Mouse (Mus musculus) limb, embryonic 10.5 days (tissue): ENCODE data around the gene Ly6g6c. TPM values are rescaled to one million over a fixed set of nuclear protein-coding genes. Genes with fewer than 3 reads are reported as not detected.

Experiments
- DNase-seq: peaks from one replicate; pipeline ENCODE4 v3.0.0-alpha.2; 2017; ENCODE audit warnings: low spot score
- H3K27ac ChIP-seq: fragments of 300-500 bp; sonication (generic); 2 replicates; pipeline ENCODE4 v1.5.1; 2016; ENCODE audit warnings: mild to moderate bottlenecking
- H3K27me3 ChIP-seq: fragments of 300-500 bp; sonication (generic); 2 replicates; pipeline ENCODE4 v1.6.1; 2016; ENCODE audit warnings: low read depth, mild to moderate bottlenecking; ENCODE audit not compliant: poor library complexity, severe bottlenecking
- H3K36me3 ChIP-seq: fragments of 300-500 bp; sonication (generic); 2 replicates; pipeline ENCODE4 v1.6.1; 2016; ENCODE audit warnings: mild to moderate bottlenecking, moderate library complexity
- H3K4me1 ChIP-seq: fragments of 300-500 bp; sonication (generic); 2 replicates; pipeline ENCODE4 v1.6.1; 2016
- H3K4me3 ChIP-seq: fragments of 300-500 bp; sonication (generic); 2 replicates; pipeline ENCODE4 v1.5.1; 2016; ENCODE audit warnings: mild to moderate bottlenecking, moderate library complexity
- H3K9me3 ChIP-seq: fragments of 300-500 bp; sonication (generic); replicated peaks from 2 replicates; pipeline ENCODE4 v1.6.1; 2016; ENCODE audit warnings: mild to moderate bottlenecking
- WGBS: fragments of 180-500 bp; shearing (Covaris S2); methylation state at CpG from one replicate; pipeline ENCODE4 v1.1.7; 2016; 5-methylcytosine and 5-hydroxymethylcytosine counted together
- polyA plus RNA-seq: library from polyadenylated mRNA; unstranded; fragments of >200 nt; fragmentation: Nextera tagmentation; extraction: Ambion mirVana; gene quantifications from 2 replicates; pipeline ENCODE4 v1.2.1, GENCODE M21; 2016

Ly6g6c gene
- polyA plus RNA-seq, 1 experiment from 2014 or later, result not detected

DNA sequence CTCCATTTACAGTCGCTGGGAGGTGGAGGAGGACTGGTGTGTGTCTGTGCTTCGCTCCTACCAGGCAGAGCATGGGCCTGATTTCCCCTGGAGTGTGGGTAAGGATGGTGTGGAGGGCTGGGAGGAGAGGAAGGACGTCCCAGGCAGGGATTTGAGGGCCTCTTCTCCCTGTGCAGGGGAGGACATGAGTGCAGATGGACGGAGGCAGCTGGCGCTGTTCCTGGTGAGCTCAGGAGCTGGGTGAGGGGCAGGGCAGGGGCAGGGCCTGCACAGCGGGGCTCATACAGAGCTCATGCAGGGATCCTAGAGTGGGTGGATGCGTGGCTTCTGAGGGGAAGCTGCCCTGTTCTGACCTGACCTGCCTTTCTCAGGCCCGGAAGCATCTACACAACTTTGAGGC lies 37.1 kb downstream of the Ly6g6c start:
- Histone ChIP-seq H3K9me3 (no peaks in the 10 kb centered on the region), H3K27ac (no peak overlapping the region), H3K4me1 (peaks cover 8% of the 10 kb centered on the region; the same call in 1 of the 2 replicates), H3K36me3 (peaks cover 70% of the 10 kb centered on the region), H3K4me3 (no peak overlapping the region), H3K27me3 (no peaks in the 10 kb centered on the region)
- WGBS, result 79% methylated on average over 8 of the region's 8 CpGs
- DNase-seq, result no peak

DNA sequence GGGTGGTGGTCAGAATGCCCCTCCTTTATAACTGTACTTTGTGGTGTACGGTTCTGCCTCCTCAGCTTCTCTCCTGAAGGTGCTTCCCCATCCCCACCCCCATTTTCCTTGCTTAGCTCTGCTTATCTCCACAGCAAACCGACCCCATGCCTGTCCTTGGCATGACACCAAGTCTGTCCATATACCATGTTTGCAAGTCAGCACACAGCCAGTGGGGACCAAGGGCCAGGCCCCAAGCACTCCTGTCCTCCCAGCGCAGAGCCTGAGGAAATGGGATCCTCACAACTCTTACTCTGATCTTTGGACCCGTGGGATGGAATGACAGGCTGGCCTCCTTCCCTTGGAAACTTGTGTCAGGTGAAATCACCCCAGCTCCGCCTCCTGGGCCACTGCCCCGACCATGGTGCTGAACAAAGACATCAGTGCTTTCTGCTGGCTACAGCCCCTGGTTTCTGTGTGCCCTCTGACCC lies 38.1 kb downstream of the Ly6g6c start:
- H3K36me3 ChIP-seq, result peaks cover 61% of the 10 kb centered on the region
- H3K9me3 ChIP-seq, result no peaks in the 10 kb centered on the region
- H3K4me1 ChIP-seq, result peaks cover 8% of the 10 kb centered on the region; the same call in 1 of the 2 replicates
- no peak overlapping the region for H3K27ac ChIP-seq
- DNase-seq, result no peak
- WGBS, result 72% methylated on average over 6 of the region's 6 CpGs
- no peaks in the 10 kb centered on the region for H3K27me3 ChIP-seq
- H3K4me3 ChIP-seq, result no peak overlapping the region

DNA sequence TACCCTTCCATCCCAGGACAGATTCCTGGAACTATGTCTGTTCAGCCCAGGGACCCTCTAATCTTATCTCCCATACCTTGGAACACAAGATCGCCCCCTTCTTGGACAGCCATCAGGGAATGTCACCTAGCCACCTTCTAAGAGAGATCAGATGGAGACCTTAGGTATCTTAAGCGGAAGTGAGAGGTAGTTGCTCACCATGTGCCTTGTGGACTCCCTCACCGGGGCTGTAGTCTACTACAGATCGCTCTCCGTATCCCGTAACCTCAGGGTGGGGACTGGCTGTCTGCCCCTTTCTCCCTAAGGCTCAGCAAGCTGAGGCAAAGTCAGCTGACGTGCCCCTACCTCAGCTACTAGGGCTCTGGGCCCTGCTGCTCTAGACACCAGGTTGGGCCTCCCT lies 38.9 kb downstream of the Ly6g6c start:
- Histone ChIP-seq H3K27ac (no peak overlapping the region), H3K27me3 (no peaks in the 10 kb centered on the region), H3K4me3 (no peak overlapping the region), H3K9me3 (no peaks in the 10 kb centered on the region), H3K4me1 (peaks cover 8% of the 10 kb centered on the region; the same call in 1 of the 2 replicates), H3K36me3 (peaks cover 53% of the 10 kb centered on the region)
- WGBS, result 92% methylated on average over 7 of the region's 7 CpGs
- DNase-seq, result no peak

DNA sequence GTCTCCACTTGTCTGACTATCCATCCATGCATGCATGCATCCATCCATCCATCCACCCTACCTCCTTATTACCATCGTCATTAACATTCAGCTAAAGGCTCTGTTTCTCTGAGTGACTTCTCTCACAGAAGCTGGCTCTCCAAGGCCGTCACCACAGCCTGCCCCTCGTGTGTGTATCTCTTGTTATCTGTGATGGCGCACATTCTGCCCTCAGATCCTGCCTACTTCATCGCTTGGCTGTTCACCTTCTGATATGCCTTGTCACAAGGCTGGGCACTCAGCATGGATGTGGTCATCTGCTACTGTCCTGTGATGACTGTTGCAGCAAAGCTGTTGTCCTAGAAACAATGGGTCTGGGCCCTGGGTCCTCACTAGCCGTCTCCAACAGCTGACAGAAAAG lies 39.6 kb downstream of the Ly6g6c start:
- WGBS, result 83% methylated on average over 6 of the region's 6 CpGs
- Histone ChIP-seq H3K4me1 (peaks cover 8% of the 10 kb centered on the region; the same call in 1 of the 2 replicates), H3K27me3 (no peaks in the 10 kb centered on the region), H3K4me3 (no peak overlapping the region), H3K9me3 (no peaks in the 10 kb centered on the region), H3K27ac (no peak overlapping the region), H3K36me3 (peaks cover 47% of the 10 kb centered on the region)
- no peak for DNase-seq

DNA sequence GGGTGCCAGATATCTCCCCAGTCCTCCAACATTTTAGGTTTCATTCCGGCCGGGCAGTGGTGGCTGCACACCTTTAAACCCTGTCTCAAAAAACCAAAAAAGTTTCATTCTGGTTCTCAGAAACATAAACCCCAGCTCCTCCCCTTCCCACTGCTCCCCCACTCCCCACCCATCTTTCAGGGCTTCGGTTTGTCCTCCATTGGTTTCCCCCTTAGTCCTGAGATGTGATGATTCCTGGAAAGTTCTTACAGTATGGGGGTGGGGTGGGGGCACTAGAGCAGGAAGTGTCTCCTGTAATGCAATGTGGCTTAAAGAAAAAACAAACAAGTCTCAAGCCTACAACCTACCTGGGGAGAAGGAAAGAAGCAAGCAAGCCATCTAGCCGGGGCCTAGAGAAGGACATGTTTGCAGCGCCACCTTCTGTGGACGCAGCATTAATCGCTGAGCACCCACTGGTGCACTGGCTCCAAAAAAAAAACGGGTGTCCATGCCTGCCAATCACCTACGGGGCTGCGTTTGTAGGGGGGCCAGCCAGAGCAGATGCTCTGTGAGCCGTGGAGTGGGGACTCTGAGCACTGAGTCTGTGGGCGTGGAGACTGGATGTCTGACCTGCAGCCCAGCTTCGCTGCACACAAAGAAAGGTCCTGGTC lies 40.7 kb downstream of the Ly6g6c start:
- Histone ChIP-seq H3K27me3 (no peaks in the 10 kb centered on the region), H3K4me1 (peaks cover 8% of the 10 kb centered on the region; the same call in 1 of the 2 replicates), H3K27ac (no peak overlapping the region), H3K4me3 (peak overlapping the region; percentile 13; the same call in 1 of the 2 replicates), H3K36me3 (peaks cover 35% of the 10 kb centered on the region), H3K9me3 (no peaks in the 10 kb centered on the region)
- 35% methylated on average over 13 of the region's 13 CpGs for WGBS
- DNase-seq, result peak; percentile 40

DNA sequence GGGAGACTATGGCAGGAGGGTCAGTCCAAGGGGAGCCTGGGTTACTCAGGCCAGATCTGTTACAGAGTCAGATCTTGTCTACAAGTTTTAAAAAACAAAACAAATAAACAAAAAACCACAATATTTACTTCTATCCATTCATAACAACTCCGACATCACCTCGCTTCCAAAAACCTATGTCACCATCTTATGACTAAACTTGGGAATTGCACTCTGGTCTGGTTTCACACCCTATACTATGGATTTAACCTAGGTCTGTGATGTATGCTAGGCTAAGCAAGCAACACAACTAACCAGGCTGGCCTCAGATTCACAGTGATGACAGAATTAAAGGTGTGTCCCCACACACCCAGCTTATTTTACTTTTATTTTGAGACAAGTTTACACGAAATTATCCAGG lies 41.3 kb downstream of the Ly6g6c start:
- WGBS, result 80% methylated on average over 3 of the region's 3 CpGs
- peaks cover 8% of the 10 kb centered on the region; the same call in 1 of the 2 replicates for H3K4me1 ChIP-seq
- H3K4me3 ChIP-seq, result no peak overlapping the region
- no peak for DNase-seq
- no peak overlapping the region for H3K27ac ChIP-seq
- H3K36me3 ChIP-seq, result peaks cover 29% of the 10 kb centered on the region
- no peaks in the 10 kb centered on the region for H3K27me3 ChIP-seq
- H3K9me3 ChIP-seq, result no peaks in the 10 kb centered on the region

DNA sequence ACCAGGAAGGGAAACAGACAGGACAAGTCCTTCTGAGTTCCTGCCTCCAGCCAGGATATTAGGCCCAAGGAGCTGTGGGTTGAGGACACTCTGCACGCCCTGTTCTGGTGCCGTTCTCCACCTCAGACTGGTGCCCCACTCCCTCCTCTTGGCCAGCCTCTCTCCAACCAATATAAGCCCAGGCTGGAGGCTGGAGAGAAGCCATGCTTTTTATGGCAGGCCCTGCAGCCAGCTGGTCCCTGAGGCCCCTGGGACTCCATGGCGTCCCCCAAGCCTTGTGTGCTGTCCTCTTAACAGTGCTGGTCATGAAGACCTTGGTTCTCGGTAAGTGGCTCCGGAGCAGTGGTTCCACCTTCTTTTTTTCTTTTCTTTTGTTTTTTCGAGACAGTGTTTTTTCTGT lies 42.9 kb downstream of the Ly6g6c start, which contains the start of gene Ly6g5c:
TSS of gene Ly6g5c (plus strand) at position 183 of the 400 bp plus-strand sequence.
- peaks cover 13% of the 10 kb centered on the region for H3K36me3 ChIP-seq
- no peak within 1 kb of the TSS for H3K27ac ChIP-seq
- peaks cover 8% of the 10 kb centered on the region; the same call in 1 of the 2 replicates for H3K4me1 ChIP-seq
- H3K4me3 ChIP-seq, result no peak within 1 kb of the TSS
- 87% methylated on average over 6 of the region's 6 CpGs for WGBS
- H3K9me3 ChIP-seq, result no peaks in the 10 kb centered on the region
- no peak for DNase-seq
- H3K27me3 ChIP-seq, result no peaks in the 10 kb centered on the region

DNA sequence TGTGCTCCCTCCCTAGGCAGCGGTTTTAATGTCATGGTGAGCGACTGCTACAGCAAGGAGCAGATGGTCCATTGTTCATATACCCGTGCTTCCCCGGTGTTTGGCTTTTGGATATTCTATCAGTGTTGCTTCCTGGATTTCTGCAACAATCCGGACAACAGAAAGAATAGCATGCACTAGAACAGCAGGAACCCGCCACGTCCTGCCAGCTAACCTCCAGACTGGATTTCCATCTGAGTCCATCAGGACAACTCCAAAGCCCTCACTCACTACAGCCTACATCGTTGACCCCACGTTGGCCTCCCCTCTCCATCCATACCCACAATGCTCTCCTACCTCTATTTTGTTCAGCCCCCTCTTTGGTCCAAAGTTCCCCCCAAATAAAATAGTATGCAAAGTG lies 46.6 kb downstream of the Ly6g6c start:
- 89% methylated on average over 9 of the region's 9 CpGs for WGBS
- DNase-seq, result no peak
- Histone ChIP-seq H3K36me3 (peaks cover 31% of the 10 kb centered on the region), H3K27ac (no peak overlapping the region), H3K27me3 (no peaks in the 10 kb centered on the region), H3K4me3 (no peak overlapping the region), H3K4me1 (no peaks in the 10 kb centered on the region), H3K9me3 (no peaks in the 10 kb centered on the region)

DNA sequence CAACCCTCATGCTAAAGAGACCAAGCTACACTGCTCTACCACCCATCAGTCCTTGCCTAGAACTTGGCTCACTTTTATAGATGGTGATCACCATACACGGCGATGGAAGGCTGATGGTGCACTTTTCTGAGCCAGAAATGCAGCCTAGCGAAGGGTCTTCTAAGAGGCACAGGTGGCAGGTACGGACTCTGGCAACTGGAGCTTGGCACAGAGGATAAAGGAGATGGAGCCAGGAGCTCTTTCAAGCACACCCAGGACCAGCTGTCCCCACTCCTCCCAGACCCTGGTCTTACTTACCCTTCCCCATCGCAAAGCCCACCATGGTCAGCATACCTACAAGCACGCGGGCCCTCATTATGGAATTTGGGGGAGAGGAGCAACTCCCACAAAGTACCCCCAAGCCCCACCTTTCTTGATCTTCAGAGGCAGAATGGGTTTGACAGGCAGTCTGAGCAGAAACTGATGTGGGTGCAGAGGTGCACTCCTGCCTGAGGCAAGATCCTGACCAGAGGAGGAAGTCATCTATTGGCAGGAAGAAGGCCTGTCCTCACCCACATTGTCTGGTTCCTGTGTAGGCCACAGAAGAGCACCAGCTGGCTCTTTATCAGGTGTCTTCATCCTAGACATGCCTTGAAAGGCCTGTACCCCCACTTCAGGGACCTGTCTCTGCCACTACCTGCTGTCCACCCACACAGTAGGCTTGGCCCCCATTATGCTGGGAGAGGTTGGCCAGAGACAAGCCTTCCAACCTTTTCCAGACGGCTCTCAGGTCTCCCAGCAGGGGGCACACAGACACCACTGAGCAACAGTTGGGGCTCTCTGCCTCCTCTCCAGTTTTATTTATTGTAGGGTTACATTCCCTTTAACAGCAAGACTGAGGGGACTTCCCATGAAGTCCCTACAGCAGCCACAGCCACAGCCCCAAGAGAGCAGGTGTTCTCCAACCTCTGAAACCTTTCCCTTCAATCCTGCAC lies 50.1 kb downstream of the Ly6g6c start, which contains the start of gene Ly6g5b:
TSS of gene Ly6g5b (minus strand) at position 383 of the 974 bp plus-strand sequence.
- 86% methylated on average over 8 of the region's 8 CpGs for WGBS
- Histone ChIP-seq H3K4me3 (no peak within 1 kb of the TSS), H3K27ac (no peak within 1 kb of the TSS), H3K27me3 (no peaks in the 10 kb centered on the region), H3K4me1 (peaks cover 9% of the 10 kb centered on the region), H3K9me3 (no peaks in the 10 kb centered on the region), H3K36me3 (peaks cover 59% of the 10 kb centered on the region)
- DNase-seq, result no peak

Other genes with a start within 250 kb of the Ly6g6c start
- gene Stk19, start 228.4 kb upstream of the Ly6g6c start, polyA plus RNA-seq, result 23.3 and 28.6 TPM in 2 replicates
- gene Dxo, start 228.4 kb upstream of the Ly6g6c start, polyA plus RNA-seq, result 77.5 and 83.5 TPM in 2 replicates
- 57.5 and 65.0 TPM in 2 replicates for gene Skiv2l, start 215.2 kb upstream of the Ly6g6c start, polyA plus RNA-seq
- gene Nelfe, start 215.0 kb upstream of the Ly6g6c start, polyA plus RNA-seq, result 151 and 155 TPM in 2 replicates
- gene Cfb, start 202.9 kb upstream of the Ly6g6c start, polyA plus RNA-seq, result 2.1 and 2.5 TPM in 2 replicates
- 6.2 and 6.3 TPM in 2 replicates for gene Zbtb12, start 185.9 kb upstream of the Ly6g6c start, polyA plus RNA-seq
- 0.06 TPM in 1 of 2 replicates, not detected in the other for gene Gm20547, start 183.3 kb upstream of the Ly6g6c start, polyA plus RNA-seq
- gene C2, start 167.1 kb upstream of the Ly6g6c start, polyA plus RNA-seq, result 0.29 and 0.40 TPM in 2 replicates
- gene Ehmt2, start 166.9 kb upstream of the Ly6g6c start, polyA plus RNA-seq, result 109 and 116 TPM in 2 replicates
- gene Slc44a4, start 150.9 kb upstream of the Ly6g6c start, polyA plus RNA-seq, result not detected in 2 replicates
- 14.6 and 16.1 TPM in 2 replicates for gene Neu1, start 134.1 kb upstream of the Ly6g6c start, polyA plus RNA-seq
- 0.08 and 0.14 TPM in 2 replicates for gene Hspa1b, start 106.2 kb upstream of the Ly6g6c start, polyA plus RNA-seq
- not detected in 2 replicates for gene Gm20481, start 95.5 kb upstream of the Ly6g6c start, polyA plus RNA-seq
- gene Hspa1a, start 93.2 kb upstream of the Ly6g6c start, polyA plus RNA-seq, result 1.1 and 1.4 TPM in 2 replicates
- 0.58 and 0.85 TPM in 2 replicates for gene Hspa1l, start 92.7 kb upstream of the Ly6g6c start, polyA plus RNA-seq
- gene Lsm2, start 83.5 kb upstream of the Ly6g6c start, polyA plus RNA-seq, result 320 and 365 TPM in 2 replicates
- gene Vars, start 64.4 kb upstream of the Ly6g6c start, polyA plus RNA-seq, result 222 and 267 TPM in 2 replicates
- 0.15 and 0.23 TPM in 2 replicates for gene Vwa7, start 48.8 kb upstream of the Ly6g6c start, polyA plus RNA-seq
- gene Sapcd1, start 37.4 kb upstream of the Ly6g6c start, polyA plus RNA-seq, result 1.2 and 1.4 TPM in 2 replicates
- 5.2 and 5.4 TPM in 2 replicates for gene Msh5, start 18.6 kb upstream of the Ly6g6c start, polyA plus RNA-seq
- gene Clic1, start 15.4 kb upstream of the Ly6g6c start, polyA plus RNA-seq, result 174 and 186 TPM in 2 replicates
- gene Ddah2, start 6.4 kb upstream of the Ly6g6c start, polyA plus RNA-seq, result 453 and 568 TPM in 2 replicates
- 0.36 and 0.46 TPM in 2 replicates for gene Mpig6b, start 796 bp downstream of the Ly6g6c start, polyA plus RNA-seq
- 0.81 and 0.95 TPM in 2 replicates for gene Ly6g6e, start 11.5 kb downstream of the Ly6g6c start, polyA plus RNA-seq
- gene Ly6g6d, start 12.7 kb downstream of the Ly6g6c start, polyA plus RNA-seq, result 0.80 and 1.1 TPM in 2 replicates
- 0.56 and 0.66 TPM in 2 replicates for gene Ly6g6f, start 20.2 kb downstream of the Ly6g6c start, polyA plus RNA-seq
- 53.3 and 63.6 TPM in 2 replicates for gene Abhd16a, start 23.9 kb downstream of the Ly6g6c start, polyA plus RNA-seq
- not detected in 2 replicates for gene Ly6g5c, start 42.9 kb downstream of the Ly6g6c start, polyA plus RNA-seq
- gene Ly6g5b, start 50.0 kb downstream of the Ly6g6c start, polyA plus RNA-seq, result 1.4 and 1.7 TPM in 2 replicates
- gene Gpank1, start 56.1 kb downstream of the Ly6g6c start, polyA plus RNA-seq, result 33.9 and 35.8 TPM in 2 replicates
- 299 and 317 TPM in 2 replicates for gene Csnk2b, start 56.7 kb downstream of the Ly6g6c start, polyA plus RNA-seq
- 8.4 and 8.5 TPM in 2 replicates for gene D17H6S53E, start 61.0 kb downstream of the Ly6g6c start, polyA plus RNA-seq
- 0.39 and 0.56 TPM in 2 replicates for gene Apom, start 66.7 kb downstream of the Ly6g6c start, polyA plus RNA-seq
- gene Bag6, start 69.8 kb downstream of the Ly6g6c start, polyA plus RNA-seq, result 74.2 and 74.7 TPM in 2 replicates
- gene Prrc2a, start 99.5 kb downstream of the Ly6g6c start, polyA plus RNA-seq, result 213 and 229 TPM in 2 replicates
- gene Aif1, start 110.7 kb downstream of the Ly6g6c start, polyA plus RNA-seq, result 1.5 and 1.8 TPM in 2 replicates
- gene Lst1, start 123.1 kb downstream of the Ly6g6c start, polyA plus RNA-seq, result 1.6 and 2.0 TPM in 2 replicates
- gene Ltb, start 129.1 kb downstream of the Ly6g6c start, polyA plus RNA-seq, result 0.38 and 0.45 TPM in 2 replicates
- 0.14 TPM in 1 of 2 replicates, not detected in the other for gene Tnf, start 136.6 kb downstream of the Ly6g6c start, polyA plus RNA-seq
- gene Lta, start 140.0 kb downstream of the Ly6g6c start, polyA plus RNA-seq, result not detected in 2 replicates
- 0.30 and 0.33 TPM in 2 replicates for gene Gm16181, start 155.4 kb downstream of the Ly6g6c start, polyA plus RNA-seq
- gene Atp6v1g2, start 168.3 kb downstream of the Ly6g6c start, polyA plus RNA-seq, result 4.5 and 5.2 TPM in 2 replicates
- 10.7 and 12.1 TPM in 2 replicates for gene Nfkbil1, start 170.4 kb downstream of the Ly6g6c start, polyA plus RNA-seq
- 749 and 792 TPM in 2 replicates for gene Ddx39b, start 176.4 kb downstream of the Ly6g6c start, polyA plus RNA-seq
- gene H2-D1, start 197.3 kb downstream of the Ly6g6c start, polyA plus RNA-seq, result 21.4 and 23.1 TPM in 2 replicates